Mouse (Mus musculus) MEL (cell line): ENCODE results near the gene Morc2a. TPM values are rescaled to one million over a fixed set of nuclear protein-coding genes. Genes with fewer than 3 reads are reported as not detected.

ENCODE experiments used
- DNase-seq: peaks from one replicate; pipeline ENCODE4 v3.0.0; 2011; ENCODE audit warnings: low read depth, low spot score
- H3K27ac ChIP-seq: 2 replicates; pipeline ENCODE4 v1.5.1; 2012; ENCODE audit warnings: low read depth, mild to moderate bottlenecking, control low read depth, low read length, moderate library complexity; ENCODE audit not compliant: control insufficient read depth
- H3K27me3 ChIP-seq, 2 experiments: fragments of 150-350 bp in 1 of 2; sonication (generic) in 1 of 2; 2 replicates each; pipeline ENCODE4 v1.6.1; 2012; ENCODE audit warnings: low read length in 2 of 2, mild to moderate bottlenecking in 2 of 2, improper control_type of control experiment in 1 of 2, moderate library complexity in 1 of 2; ENCODE audit not compliant: insufficient read depth in 2 of 2, control insufficient read depth in 1 of 2
- H3K36me3 ChIP-seq, 2 experiments: 2 replicates each; pipeline ENCODE4 v1.6.1; 2012 to 2014; ENCODE audit warnings: low read length in 2 of 2, improper control_type of control experiment in 1 of 2, inconsistent platforms in 1 of 2, mild to moderate bottlenecking in 1 of 2; ENCODE audit not compliant: insufficient read depth in 2 of 2, control insufficient read depth in 1 of 2
- H3K4me1 ChIP-seq, 2 experiments: fragments of 150-350 bp in 1 of 2; sonication (generic) in 1 of 2; 2 replicates each; pipeline ENCODE4 v1.6.1; 2012; ENCODE audit warnings: low read length in 2 of 2, improper control_type of control experiment in 1 of 2, mild to moderate bottlenecking in 1 of 2; ENCODE audit not compliant: insufficient read depth in 2 of 2, control insufficient read depth in 1 of 2
- H3K4me3 ChIP-seq, 2 experiments: fragments of 150-350 bp in 1 of 2; sonication (generic) in 1 of 2; 2 replicates each; pipeline ENCODE4 v1.5.1; 2012; ENCODE audit warnings: low read depth in 2 of 2, low read length in 2 of 2, mild to moderate bottlenecking in 2 of 2, moderate library complexity in 2 of 2, control low read depth in 1 of 2, improper control_type of control experiment in 1 of 2; ENCODE audit not compliant: control insufficient read depth in 1 of 2, insufficient read depth in 1 of 2
- H3K79me2 ChIP-seq: 2 replicates; pipeline ENCODE4 v1.6.1; 2012; ENCODE audit warnings: mild to moderate bottlenecking, low read length, moderate library complexity; ENCODE audit not compliant: control insufficient read depth, poor library complexity, insufficient read depth
- H3K9ac ChIP-seq: 2 replicates; pipeline ENCODE4 v1.6.1; 2012; ENCODE audit warnings: low read depth, mild to moderate bottlenecking, control low read depth, low read length, moderate library complexity; ENCODE audit not compliant: control insufficient read depth, poor library complexity, severe bottlenecking
- H3K9me3 ChIP-seq: fragments of 150-350 bp; sonication (generic); replicated peaks from 2 replicates; pipeline ENCODE4 v1.6.1; 2012; ENCODE audit warnings: mild to moderate bottlenecking, low read length, improper control_type of control experiment, moderate library complexity; ENCODE audit not compliant: insufficient read depth
- BHLHE40 ChIP-seq: IDR thresholded peaks from 2 replicates; pipeline ENCODE4 v1.6.1; 2012; ENCODE audit warnings: low read depth, mild to moderate bottlenecking, inconsistent platforms, low read length, improper control_type of control experiment, borderline replicate concordance
- CHD1 ChIP-seq: IDR thresholded peaks from 2 replicates; pipeline ENCODE4 v1.6.1; 2012; ENCODE audit warnings: low read depth, mild to moderate bottlenecking, inconsistent platforms, low read length, improper control_type of control experiment
- CTCF ChIP-seq, 3 experiments: IDR thresholded peaks in 2 of 3; conservative IDR thresholded peaks in 1 of 3; 2 replicates each; pipeline ENCODE4 v1.5.1; 2011 to 2012; ENCODE audit warnings: low read length in 3 of 3, low read depth in 2 of 3, mild to moderate bottlenecking in 2 of 3, improper control_type of control experiment in 1 of 3, inconsistent platforms in 1 of 3, mixed read lengths in 1 of 3, moderate library complexity in 1 of 3; ENCODE audit not compliant: control insufficient read depth in 1 of 3, insufficient read depth in 1 of 3, poor library complexity in 1 of 3, severe bottlenecking in 1 of 3
- E2F4 ChIP-seq: IDR thresholded peaks from 2 replicates; pipeline ENCODE4 v1.6.1; 2011; ENCODE audit warnings: low read depth, low read length, improper control_type of control experiment, borderline replicate concordance
- ELF1 ChIP-seq: IDR thresholded peaks from 2 replicates; pipeline ENCODE4 v1.6.1; 2014; ENCODE audit warnings: low read depth, mild to moderate bottlenecking, inconsistent platforms, low read length, improper control_type of control experiment, moderate library complexity
- EP300 ChIP-seq, 2 experiments: IDR thresholded peaks; 2 replicates each; pipeline ENCODE4 v1.6.1; 2011; ENCODE audit warnings: improper control_type of control experiment in 2 of 2, low read length in 2 of 2, low read depth in 1 of 2, mild to moderate bottlenecking in 1 of 2
- ETS1 ChIP-seq: IDR thresholded peaks from 2 replicates; pipeline ENCODE4 v1.6.1; 2012; ENCODE audit warnings: low read depth, mild to moderate bottlenecking, inconsistent platforms, low read length, improper control_type of control experiment, moderate library complexity
- GATA1 ChIP-seq: IDR thresholded peaks from 2 replicates; pipeline ENCODE4 v1.6.1; 2011; ENCODE audit warnings: low read depth, low read length, improper control_type of control experiment
- JUND ChIP-seq: IDR thresholded peaks from 2 replicates; pipeline ENCODE4 v1.6.1; 2011; ENCODE audit warnings: low read depth, mild to moderate bottlenecking, improper control_type of control experiment, low read length
- KAT2A ChIP-seq: conservative IDR thresholded peaks from 2 replicates; pipeline ENCODE4 v1.6.1; 2012; ENCODE audit warnings: low read depth, low read length, improper control_type of control experiment, inconsistent platforms
- MAFK ChIP-seq: IDR thresholded peaks from 2 replicates; pipeline ENCODE4 v1.6.1; 2011; ENCODE audit warnings: low read depth, mild to moderate bottlenecking, low read length, improper control_type of control experiment, borderline replicate concordance
- MAX ChIP-seq: IDR thresholded peaks from 2 replicates; pipeline ENCODE4 v1.6.1; 2011; ENCODE audit warnings: low read length, improper control_type of control experiment
- MAZ ChIP-seq: IDR thresholded peaks from 2 replicates; pipeline ENCODE4 v1.6.1; 2012; ENCODE audit warnings: low read depth, mild to moderate bottlenecking, inconsistent platforms, low read length, improper control_type of control experiment
- MEF2A ChIP-seq: IDR thresholded peaks from 2 replicates; pipeline ENCODE4 v1.6.1; 2014; ENCODE audit warnings: low read depth, mild to moderate bottlenecking, inconsistent platforms, low read length, improper control_type of control experiment; ENCODE audit not compliant: poor library complexity, insufficient replicate concordance, severe bottlenecking; ENCODE audit errors: extremely low read depth
- MXI1 ChIP-seq: IDR thresholded peaks from 2 replicates; pipeline ENCODE4 v1.6.1; 2011; ENCODE audit warnings: mild to moderate bottlenecking, low read depth, low read length, improper control_type of control experiment
- MYB ChIP-seq: IDR thresholded peaks from 2 replicates; pipeline ENCODE4 v1.6.1; 2011; ENCODE audit warnings: mild to moderate bottlenecking, low read depth, low read length, improper control_type of control experiment
- MYC ChIP-seq: IDR thresholded peaks from 2 replicates; pipeline ENCODE4 v1.6.1; 2011; ENCODE audit warnings: low read depth, mild to moderate bottlenecking, low read length, improper control_type of control experiment, moderate library complexity
- NRF1 ChIP-seq: IDR thresholded peaks from 2 replicates; pipeline ENCODE4 v1.6.1; 2014; ENCODE audit warnings: low read depth, mild to moderate bottlenecking, inconsistent platforms, low read length, improper control_type of control experiment, moderate library complexity; ENCODE audit not compliant: poor library complexity, insufficient read depth, severe bottlenecking
- POLR2A ChIP-seq, 2 experiments: IDR thresholded peaks; 2 replicates each; pipeline ENCODE4 v1.6.1; 2011 to 2012; ENCODE audit warnings: low read length in 2 of 2, mild to moderate bottlenecking in 2 of 2, control low read depth in 1 of 2, improper control_type of control experiment in 1 of 2, low read depth in 1 of 2, moderate library complexity in 1 of 2; ENCODE audit not compliant: control insufficient read depth in 1 of 2, insufficient read depth in 1 of 2, poor library complexity in 1 of 2
- POLR2AphosphoS2 ChIP-seq: IDR thresholded peaks from 2 replicates; pipeline ENCODE4 v1.6.1; 2011; ENCODE audit warnings: low read length, improper control_type of control experiment
- POLR2AphosphoS5 ChIP-seq: IDR thresholded peaks from 2 replicates; pipeline ENCODE4 v1.6.1; 2012; ENCODE audit warnings: low read depth, borderline replicate concordance, mild to moderate bottlenecking, inconsistent platforms, low read length, moderate library complexity, mixed read lengths
- RAD21 ChIP-seq: IDR thresholded peaks from 2 replicates; pipeline ENCODE4 v1.6.1; 2011; ENCODE audit warnings: mild to moderate bottlenecking, low read depth, low read length, improper control_type of control experiment
- RCOR1 ChIP-seq: IDR thresholded peaks from 2 replicates; pipeline ENCODE4 v1.6.1; 2012; ENCODE audit warnings: low read depth, mild to moderate bottlenecking, inconsistent platforms, low read length, improper control_type of control experiment
- SIN3A ChIP-seq: IDR thresholded peaks from 2 replicates; pipeline ENCODE4 v1.6.1; 2012; ENCODE audit warnings: low read length, improper control_type of control experiment, inconsistent platforms
- SMC3 ChIP-seq: IDR thresholded peaks from 2 replicates; pipeline ENCODE4 v1.6.1; 2011; ENCODE audit warnings: low read depth, low read length, improper control_type of control experiment
- TAL1 ChIP-seq: IDR thresholded peaks from 2 replicates; pipeline ENCODE4 v1.6.1; 2012; ENCODE audit warnings: mild to moderate bottlenecking, inconsistent platforms, low read length, moderate library complexity, mixed read lengths
- TBP ChIP-seq: IDR thresholded peaks from 2 replicates; pipeline ENCODE4 v1.8.0; 2011; ENCODE audit warnings: low read depth, low read length, improper control_type of control experiment
- TCF12 ChIP-seq: IDR thresholded peaks from 2 replicates; pipeline ENCODE4 v1.6.1; 2014; ENCODE audit warnings: low read depth, mild to moderate bottlenecking, inconsistent platforms, low read length, improper control_type of control experiment, moderate library complexity
- UBTF ChIP-seq: IDR thresholded peaks from 2 replicates; pipeline ENCODE4 v1.6.1; 2012; ENCODE audit warnings: low read depth, mild to moderate bottlenecking, inconsistent platforms, low read length, improper control_type of control experiment, moderate library complexity, borderline replicate concordance; ENCODE audit not compliant: insufficient read depth
- USF1 ChIP-seq: IDR thresholded peaks from 2 replicates; pipeline ENCODE4 v1.6.1; 2014; ENCODE audit warnings: low read depth, mild to moderate bottlenecking, inconsistent platforms, low read length, improper control_type of control experiment, moderate library complexity
- USF2 ChIP-seq, 2 experiments: IDR thresholded peaks; 2 replicates each; pipeline ENCODE4 v1.6.1; 2011 to 2012; ENCODE audit warnings: improper control_type of control experiment in 2 of 2, low read length in 2 of 2, borderline replicate concordance in 1 of 2, inconsistent platforms in 1 of 2, low read depth in 1 of 2, mild to moderate bottlenecking in 1 of 2; ENCODE audit not compliant: insufficient read depth in 1 of 2
- ZC3H11A ChIP-seq: IDR thresholded peaks from 2 replicates; pipeline ENCODE4 v1.6.1; 2012; ENCODE audit warnings: low read depth, mild to moderate bottlenecking, inconsistent platforms, low read length, improper control_type of control experiment
- ZKSCAN1 ChIP-seq: IDR thresholded peaks from 2 replicates; pipeline ENCODE4 v1.6.1; 2012; ENCODE audit warnings: low read depth, mild to moderate bottlenecking, inconsistent platforms, low read length, improper control_type of control experiment, moderate library complexity
- ZNF384 ChIP-seq: IDR thresholded peaks from 2 replicates; pipeline ENCODE4 v1.6.1; 2012; ENCODE audit warnings: low read depth, mild to moderate bottlenecking, inconsistent platforms, low read length, improper control_type of control experiment
- polyA plus RNA-seq, 2 experiments: library from polyadenylated mRNA; stranded (reverse) in 1 of 2; unstranded in 1 of 2; fragments of >175 nt in 1 of 2; fragments of >200 nt in 1 of 2; gene quantifications; 2 replicates each; pipeline versions ENCODE4 v1.2.1 to v1.2.4; 2012; ENCODE audit warnings: low replicate concordance in 2 of 2, low read depth in 1 of 2; ENCODE audit not compliant: insufficient read length in 2 of 2, insufficient read depth in 1 of 2, missing spikeins in 1 of 2
- total RNA-seq: library from RNA; depleted of rRNA; stranded (reverse); fragments of 300-350 nt; gene quantifications from 2 replicates; pipeline ENCODE4 v1.2.3, GENCODE M21; 2012; rRNA removed

Gene Morc2a
- total RNA-seq = 12.8 and 14.7 TPM in 2 replicates
- polyA plus RNA-seq = 10 to 100 TPM; 23.4 to 25.6 TPM

GRCm38 (mm10) chr11:3648964-3649841 lies at the start of gene Morc2a:
Gene Morc2a (plus strand): TSS chr11:3649191.
- DNase-seq = peak; percentile 99
- Histone ChIP-seq H3K36me3 (peaks cover 29 to 33% of the 10 kb centered on the region in 2 experiments), H3K9ac (peak within 1 kb of the TSS; percentile 92), H3K4me1 (peaks cover 0 to 16% of the 10 kb centered on the region in 2 experiments; a peak in 2 of 4 replicates), H3K4me3 (peak within 1 kb of the TSS; percentile 89 to 91), H3K79me2 (peaks cover 37% of the 10 kb centered on the region), H3K27ac (peak within 1 kb of the TSS; percentile 76), H3K27me3 (no peaks in the 10 kb centered on the region), H3K9me3 (no peaks in the 10 kb centered on the region)
- TF ChIP-seq TCF12 (no peak), MAFK (no peak), CTCF (IDR thresholded peaks at IDR 0.05 in 2 of 3, conservative IDR thresholded peaks at IDR 0.05 in 1 of 3; ENCODE audit: control insufficient read depth in 1 of 3, insufficient read depth in 1 of 3, low read depth in 2 of 3, low read length in 3 of 3, poor library complexity in 1 of 3, severe bottlenecking in 1 of 3) (no peak), GATA1 (no peak), MYB (peak; percentile 8; the same call in 1 of the 2 replicates), RAD21 (no peak), E2F4 (peak; percentile 56; the same call in 1 of the 2 replicates), POLR2AphosphoS2 (peak; percentile 39; the same call in 1 of the 2 replicates), UBTF (0 out of 2 replicates have a peak, but pooled peaks have one; percentile 15), ELF1 (peak; percentile 93), NRF1 (peak; percentile 15; the same call in 1 of the 2 replicates), ZC3H11A (no peak), RCOR1 (no peak), MXI1 (peak; percentile 38), EP300 (IDR thresholded peaks at IDR 0.05; ENCODE audit: low read depth in 1 of 2, low read length in 2 of 2) (peak in 1 of 2 experiments; percentile 42; a peak in 2 of 4 replicates), SMC3 (no peak), MAZ (peak; percentile 31; the same call in 1 of the 2 replicates), POLR2AphosphoS5 (no peak), USF1 (peak; percentile 100), MAX (peak; percentile 97), KAT2A (no peak), BHLHE40 (peak; percentile 100), MYC (0 out of 2 replicates have a peak, but pooled peaks have one; percentile 14), TAL1 (no peak), ETS1 (peak; percentile 44), JUND (no peak), ZKSCAN1 (no peak), USF2 (IDR thresholded peaks at IDR 0.05; ENCODE audit: borderline replicate concordance in 1 of 2, insufficient read depth in 1 of 2, low read depth in 1 of 2, low read length in 2 of 2) (peak; percentile 95 to 98), CHD1 (no peak), ZNF384 (no peak), SIN3A (peak; percentile 73), POLR2A (IDR thresholded peaks at IDR 0.05; ENCODE audit: control insufficient read depth in 1 of 2, insufficient read depth in 1 of 2, low read depth in 1 of 2, low read length in 2 of 2, poor library complexity in 1 of 2) (peak; percentile 80 to 94), TBP (peak; percentile 49; the same call in 1 of the 2 replicates), MEF2A (no peak)
